Mouse (Mus musculus): ENCODE measurements at regions not wholly inside any gene's neighbourhood (a gene's known extent, or its start where the extent isn't known, plus 50 kb on each side); places are given as distances from the start of the nearest gene placed in this dataset.

GRCm38 (mm10) chr3:35219394-35219793, 534.5 kb upstream of the Atp11b start:
- Histone ChIP-seq H3K4me3 (replicated peaks; ENCODE audit: low read length) (no peak overlapping the region), H3K27me3 (ENCODE audit: control insufficient read depth, insufficient read depth, low read length) (no peaks in the 10 kb centered on the region), H3K4me1 (ENCODE audit: control insufficient read depth, insufficient read depth, low read length) (no peaks in the 10 kb centered on the region), H3K9me3 (ENCODE audit: control insufficient read depth, low read length) (no peaks in the 10 kb centered on the region; the same call in 1 of the 2 replicates), H3K4me2 (replicated peaks; ENCODE audit: low read depth, low read length, severe bottlenecking) (no peak overlapping the region), H3K27ac (replicated peaks; ENCODE audit: low read depth, low read length) (no peak overlapping the region), H3K36me3 (ENCODE audit: control insufficient read depth, insufficient read depth, low read length) (no peaks in the 10 kb centered on the region), H3K9ac (ENCODE audit: low read depth, low read length, severe bottlenecking) (no peak overlapping the region)
- DNase-seq (ENCODE audit: low spot score) (no peak), ATAC-seq (ENCODE audit: low FRiP score, low read depth) (no peak)
- no peak for TF ChIP-seq POLR2A (IDR thresholded peaks at IDR 0.05; ENCODE audit: borderline replicate concordance, extremely low read depth, insufficient read depth, insufficient read length)
- WGBS, result 92% methylated on average over 6 of the region's 6 CpGs

DNA sequence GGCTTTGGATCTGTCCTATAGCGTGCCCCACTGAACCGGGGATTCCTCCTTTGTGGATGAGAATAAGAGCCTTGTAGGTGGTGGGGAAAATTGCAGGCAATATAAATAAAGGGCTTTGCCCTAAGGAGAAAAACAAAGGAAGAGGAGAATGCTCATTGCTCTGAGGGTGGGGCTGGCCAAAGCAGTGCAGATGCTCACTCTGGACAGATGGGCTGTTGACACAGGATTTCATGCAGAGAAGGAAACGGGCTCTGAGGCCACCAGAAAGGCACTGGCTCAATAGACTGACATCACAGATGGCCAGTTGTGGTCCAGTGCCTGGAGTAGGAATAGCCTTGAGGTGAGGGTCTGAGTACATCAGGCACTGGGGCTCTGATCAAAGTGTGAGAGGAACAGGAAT, 532.7 kb upstream of the Atp11b start:
- Histone ChIP-seq H3K4me2 (replicated peaks; ENCODE audit: low read depth, low read length, severe bottlenecking) (no peak overlapping the region), H3K9ac (ENCODE audit: low read depth, low read length, severe bottlenecking) (no peak overlapping the region), H3K27ac (replicated peaks; ENCODE audit: low read depth, low read length) (no peak overlapping the region), H3K4me1 (ENCODE audit: control insufficient read depth, insufficient read depth, low read length) (no peaks in the 10 kb centered on the region), H3K27me3 (ENCODE audit: control insufficient read depth, insufficient read depth, low read length) (peaks cover 3% of the 10 kb centered on the region; the same call in 1 of the 2 replicates), H3K36me3 (ENCODE audit: control insufficient read depth, insufficient read depth, low read length) (no peaks in the 10 kb centered on the region), H3K4me3 (replicated peaks; ENCODE audit: low read length) (no peak overlapping the region), H3K9me3 (ENCODE audit: control insufficient read depth, low read length) (no peaks in the 10 kb centered on the region)
- ATAC-seq (ENCODE audit: low FRiP score, low read depth) (no peak), DNase-seq (ENCODE audit: low spot score) (no peak)
- 49% methylated on average over 3 of the region's 3 CpGs for WGBS
- TF ChIP-seq POLR2A (IDR thresholded peaks at IDR 0.05; ENCODE audit: borderline replicate concordance, extremely low read depth, insufficient read depth, insufficient read length), result no peak

DNA sequence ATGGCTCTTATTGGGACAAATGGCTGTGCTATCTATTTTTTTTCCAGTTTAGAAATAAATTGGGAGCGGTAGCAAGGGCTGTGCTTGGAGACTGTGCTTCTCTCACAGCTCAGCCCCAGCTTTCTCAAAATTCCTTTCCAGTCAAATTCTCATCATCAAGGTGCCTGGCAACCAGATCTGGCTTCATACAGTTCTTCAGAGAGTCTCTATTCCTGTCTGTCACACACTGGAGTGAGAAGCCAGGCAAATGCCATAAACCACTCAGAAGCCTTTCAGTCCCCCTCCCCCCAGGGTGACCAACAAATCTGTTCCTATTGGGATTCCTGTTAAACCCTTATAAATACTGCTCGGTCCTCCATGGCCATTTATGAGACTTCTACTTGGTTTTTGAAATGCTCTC, 531.7 kb upstream of the Atp11b start:
- Histone ChIP-seq H3K36me3 (ENCODE audit: control insufficient read depth, insufficient read depth, low read length) (no peaks in the 10 kb centered on the region), H3K4me1 (ENCODE audit: control insufficient read depth, insufficient read depth, low read length) (no peaks in the 10 kb centered on the region), H3K27ac (replicated peaks; ENCODE audit: low read depth, low read length) (no peak overlapping the region), H3K9ac (ENCODE audit: low read depth, low read length, severe bottlenecking) (no peak overlapping the region), H3K9me3 (ENCODE audit: control insufficient read depth, low read length) (no peaks in the 10 kb centered on the region), H3K4me3 (replicated peaks; ENCODE audit: low read length) (no peak overlapping the region), H3K4me2 (replicated peaks; ENCODE audit: low read depth, low read length, severe bottlenecking) (no peak overlapping the region), H3K27me3 (ENCODE audit: control insufficient read depth, insufficient read depth, low read length) (peaks cover 3% of the 10 kb centered on the region; the same call in 1 of the 2 replicates)
- no peak for DNase-seq (ENCODE audit: low spot score)
- ATAC-seq (ENCODE audit: low FRiP score, low read depth), result no peak
- WGBS, result 29% methylated on average over 2 of the region's 2 CpGs
- TF ChIP-seq POLR2A (IDR thresholded peaks at IDR 0.05; ENCODE audit: borderline replicate concordance, extremely low read depth, insufficient read depth, insufficient read length), result no peak

- no peak overlapping the region for H3K27ac ChIP-seq (replicated peaks; ENCODE audit: low read depth, low read length)
- H3K4me3 ChIP-seq (replicated peaks; ENCODE audit: low read length), result 0 out of 2 replicates have a peak overlapping the region, but pooled peaks have one; percentile 8
- TF ChIP-seq POLR2A (IDR thresholded peaks at IDR 0.05; ENCODE audit: borderline replicate concordance, extremely low read depth, insufficient read depth, insufficient read length), result no peak
- H3K36me3 ChIP-seq (ENCODE audit: control insufficient read depth, insufficient read depth, low read length), result no peaks in the 10 kb centered on the region
- H3K4me2 ChIP-seq (replicated peaks; ENCODE audit: low read depth, low read length, severe bottlenecking), result peak overlapping the region; percentile 30; the same call in 1 of the 2 replicates
- H3K4me1 ChIP-seq (ENCODE audit: control insufficient read depth, insufficient read depth, low read length), result no peaks in the 10 kb centered on the region
- ATAC-seq (ENCODE audit: low FRiP score, low read depth), result peak; percentile 78
- no peak overlapping the region for H3K9ac ChIP-seq (ENCODE audit: low read depth, low read length, severe bottlenecking)
- 12% methylated on average over 12 of the region's 12 CpGs for WGBS
- peaks cover 3% of the 10 kb centered on the region; the same call in 1 of the 2 replicates for H3K27me3 ChIP-seq (ENCODE audit: control insufficient read depth, insufficient read depth, low read length)
- no peaks in the 10 kb centered on the region for H3K9me3 ChIP-seq (ENCODE audit: control insufficient read depth, low read length)
- peak; percentile 80 for DNase-seq (ENCODE audit: low spot score)
Observed at GRCm38 (mm10) chr3:35225051-35225701, 528.7 kb upstream of the Atp11b start.

DNA sequence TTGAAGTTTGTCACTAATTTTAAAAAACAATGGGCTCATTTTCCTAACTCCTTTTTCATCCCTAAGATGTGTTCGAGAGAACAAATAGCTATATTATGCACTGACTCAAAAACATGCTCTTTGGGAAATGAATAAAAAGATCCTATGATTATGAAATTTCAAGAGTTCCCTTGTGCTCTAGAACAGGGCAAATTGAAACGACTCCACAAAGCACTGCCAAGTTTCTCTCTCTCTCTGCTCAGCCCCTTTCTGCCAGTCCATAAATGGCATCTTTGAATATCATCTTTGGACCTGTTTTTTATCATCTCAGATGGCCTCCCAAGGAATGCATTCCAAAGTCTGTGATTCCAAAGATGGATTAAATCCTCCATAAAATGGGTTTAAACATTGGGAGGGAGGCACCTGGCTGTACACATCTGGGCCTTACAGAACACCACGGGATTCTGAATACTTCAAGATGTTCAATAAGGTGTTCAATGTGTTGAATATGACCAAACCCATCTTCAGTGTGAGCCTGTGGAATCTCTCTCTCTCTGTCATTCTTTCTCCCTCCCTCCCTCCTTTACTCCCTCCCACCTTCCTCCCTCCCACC, 528.0 kb upstream of the Atp11b start:
- Histone ChIP-seq H3K27me3 (ENCODE audit: control insufficient read depth, insufficient read depth, low read length) (peaks cover 3% of the 10 kb centered on the region; the same call in 1 of the 2 replicates), H3K4me1 (ENCODE audit: control insufficient read depth, insufficient read depth, low read length) (no peaks in the 10 kb centered on the region), H3K4me2 (replicated peaks; ENCODE audit: low read depth, low read length, severe bottlenecking) (0 out of 2 replicates have a peak overlapping the region, but pooled peaks have one; percentile 30), H3K9me3 (ENCODE audit: control insufficient read depth, low read length) (no peaks in the 10 kb centered on the region), H3K27ac (replicated peaks; ENCODE audit: low read depth, low read length) (no peak overlapping the region), H3K4me3 (replicated peaks; ENCODE audit: low read length) (no peak overlapping the region), H3K36me3 (ENCODE audit: control insufficient read depth, insufficient read depth, low read length) (no peaks in the 10 kb centered on the region), H3K9ac (ENCODE audit: low read depth, low read length, severe bottlenecking) (no peak overlapping the region)
- no peak for DNase-seq (ENCODE audit: low spot score)
- no peak for TF ChIP-seq POLR2A (IDR thresholded peaks at IDR 0.05; ENCODE audit: borderline replicate concordance, extremely low read depth, insufficient read depth, insufficient read length)
- 33% methylated on average over 3 of the region's 3 CpGs for WGBS
- 0 out of 2 replicates have a peak, but pooled peaks have one; percentile 18 for ATAC-seq (ENCODE audit: low FRiP score, low read depth)

Data from limb, embryonic 14.5 days (tissue).